Mouse (Mus musculus): ENCODE results near the gene Mtif3. TPM values are rescaled to one million over a fixed set of nuclear protein-coding genes. Genes with fewer than 3 reads are reported as not detected.
"Not testable (repeated sequence)": the region's sequence is repeated elsewhere in the genome, so short reads cannot be mapped to it uniquely, and the experiment has no call there.

Gene Mtif3
- total and polyA plus RNA-seq, 3 experiments: 12.2 to 23.3 (median 21.0) TPM

DNA sequence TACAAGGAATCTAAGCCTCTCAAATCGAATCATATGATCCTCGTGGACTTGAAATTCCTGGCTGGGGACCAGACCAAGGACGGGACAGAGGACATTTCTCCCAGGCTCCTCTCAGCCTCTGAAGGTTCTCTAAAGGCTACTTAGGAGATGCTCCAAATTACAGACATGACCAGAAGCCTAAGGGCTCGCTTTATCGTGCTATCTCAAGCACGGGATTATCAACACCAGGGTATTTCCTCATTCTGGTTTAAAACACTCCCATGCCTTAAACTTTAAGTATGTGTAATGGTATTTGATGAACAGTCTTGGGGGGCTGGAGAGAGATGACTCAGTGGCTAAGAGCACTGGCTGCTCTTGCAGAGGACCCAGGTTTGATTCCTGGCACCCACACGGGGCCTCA is 32.2 kb downstream of the Mtif3 start:
- intact Hi-C loops (cut with DNase I): no loop called here
- Histone ChIP-seq H3K4me1 (ENCODE audit: control insufficient read depth, insufficient read depth, low read length) (no peaks in the 10 kb centered on the region), H3K4me3 (no peak overlapping the region), H3K27me3 (ENCODE audit: control insufficient read depth, insufficient read depth, low read length) (no peaks in the 10 kb centered on the region), H3K36me3 (ENCODE audit: control insufficient read depth, insufficient read depth, low read length) (no peaks in the 10 kb centered on the region), H3K27ac (no peak overlapping the region), H3K79me2 (replicated peaks; ENCODE audit: control insufficient read depth, insufficient read depth, low read length) (no peaks in the 10 kb centered on the region), H3K9ac (ENCODE audit: low read depth, low read length) (no peak overlapping the region)
- no peak for DNase-seq
- WGBS: 73% methylated on average over 7 of the region's 7 CpGs
- TF ChIP-seq POLR2A (IDR thresholded peaks at IDR 0.05; ENCODE audit: insufficient read depth, low read depth, low read length): no peak
- no peak for TF ChIP-seq EP300 (IDR thresholded peaks at IDR 0.05; ENCODE audit: insufficient read depth, low read depth, low read length)
- TF ChIP-seq CTCF (IDR thresholded peaks at IDR 0.05): no peak

DNA sequence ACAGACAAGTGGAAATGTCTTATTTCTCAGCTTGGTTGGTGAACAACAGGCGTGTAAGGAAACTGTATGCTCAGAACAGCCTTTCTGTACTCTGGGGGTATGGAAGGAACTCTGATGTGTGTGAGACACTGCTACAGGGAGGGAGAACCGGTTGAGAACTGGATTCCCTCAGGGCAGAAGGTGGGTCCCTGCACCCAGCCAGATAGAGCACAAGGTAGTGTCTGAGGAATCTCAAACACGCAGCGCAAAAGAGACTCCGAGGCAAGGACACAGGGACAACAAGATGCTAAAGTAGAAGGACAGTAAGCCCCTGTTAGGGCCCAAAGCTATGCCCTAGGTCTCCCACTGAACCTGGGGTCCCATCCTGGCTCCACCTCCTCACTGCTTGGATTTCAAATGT is 36.9 kb downstream of the Mtif3 start:
- WGBS: 73% methylated on average over 5 of the region's 5 CpGs
- Histone ChIP-seq H3K27me3 (ENCODE audit: control insufficient read depth, insufficient read depth, low read length) (no peaks in the 10 kb centered on the region), H3K4me3 (no peak overlapping the region), H3K9ac (ENCODE audit: low read depth, low read length) (no peak overlapping the region), H3K4me1 (ENCODE audit: control insufficient read depth, insufficient read depth, low read length) (no peaks in the 10 kb centered on the region), H3K79me2 (replicated peaks; ENCODE audit: control insufficient read depth, insufficient read depth, low read length) (no peaks in the 10 kb centered on the region), H3K36me3 (ENCODE audit: control insufficient read depth, insufficient read depth, low read length) (no peaks in the 10 kb centered on the region), H3K27ac (no peak overlapping the region)
- no peak for DNase-seq
- intact Hi-C loops (cut with DNase I): no loop called here
- TF ChIP-seq CTCF (IDR thresholded peaks at IDR 0.05): no peak

DNA sequence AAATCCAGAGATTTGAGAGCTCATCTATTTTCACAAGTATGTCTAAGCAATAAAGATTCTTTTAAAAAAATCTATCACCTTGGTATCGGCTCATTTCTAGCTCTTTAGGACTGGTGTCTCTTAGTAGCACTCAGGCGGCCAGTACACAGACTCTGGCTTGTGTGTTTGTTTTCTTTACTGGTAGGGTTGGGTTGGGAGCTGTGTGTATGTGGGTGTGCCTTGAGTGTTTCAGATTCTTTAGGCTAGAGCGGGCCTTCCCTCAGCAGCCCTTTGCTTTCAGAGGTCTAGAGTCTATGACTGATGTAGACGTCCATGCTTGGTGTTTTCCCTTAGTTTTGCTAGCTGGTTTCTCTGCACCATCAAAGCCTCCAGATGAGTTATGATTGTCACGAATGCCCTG is 40.1 kb downstream of the Mtif3 start:
- H3K4me3 ChIP-seq: no peak overlapping the region
- H3K79me2 ChIP-seq (replicated peaks; ENCODE audit: control insufficient read depth, insufficient read depth, low read length): no peaks in the 10 kb centered on the region
- H3K36me3 ChIP-seq (ENCODE audit: control insufficient read depth, insufficient read depth, low read length): no peaks in the 10 kb centered on the region
- DNase-seq: no peak
- H3K27me3 ChIP-seq (ENCODE audit: control insufficient read depth, insufficient read depth, low read length): peaks cover 6% of the 10 kb centered on the region
- no peak overlapping the region for H3K27ac ChIP-seq
- WGBS: 68% methylated on average over 5 of the region's 5 CpGs
- TF ChIP-seq POLR2A (IDR thresholded peaks at IDR 0.05; ENCODE audit: insufficient read depth, low read depth, low read length) (no peak), EP300 (IDR thresholded peaks at IDR 0.05; ENCODE audit: insufficient read depth, low read depth, low read length) (no peak), CTCF (IDR thresholded peaks at IDR 0.05) (no peak)
- no peak overlapping the region for H3K9ac ChIP-seq (ENCODE audit: low read depth, low read length)
- no peaks in the 10 kb centered on the region for H3K4me1 ChIP-seq (ENCODE audit: control insufficient read depth, insufficient read depth, low read length)
- intact Hi-C loops (cut with DNase I): no loop called here

DNA sequence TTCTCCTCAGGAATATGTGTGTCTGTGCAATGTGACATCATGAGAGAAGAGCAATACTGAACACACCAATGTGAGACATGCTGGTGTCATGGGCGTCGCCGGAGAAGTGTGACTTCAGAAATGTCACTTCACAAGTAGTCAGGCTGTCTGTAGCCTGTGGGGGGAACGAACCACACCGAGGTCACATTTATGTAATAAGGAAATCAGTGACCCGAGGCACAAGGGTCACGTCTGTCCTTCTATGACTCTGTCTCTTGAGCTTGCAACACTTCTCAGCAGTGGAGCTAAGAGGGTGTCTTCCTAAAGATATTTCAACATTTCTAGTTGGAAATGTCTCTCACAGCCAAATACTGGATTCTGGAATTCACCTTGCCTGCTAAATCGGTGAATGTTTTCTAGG is 42.4 kb downstream of the Mtif3 start:
- Histone ChIP-seq H3K9ac (ENCODE audit: low read depth, low read length) (no peak overlapping the region), H3K4me1 (ENCODE audit: control insufficient read depth, insufficient read depth, low read length) (no peaks in the 10 kb centered on the region), H3K27ac (no peak overlapping the region), H3K79me2 (replicated peaks; ENCODE audit: control insufficient read depth, insufficient read depth, low read length) (no peaks in the 10 kb centered on the region), H3K4me3 (no peak overlapping the region), H3K27me3 (ENCODE audit: control insufficient read depth, insufficient read depth, low read length) (peaks cover 6% of the 10 kb centered on the region), H3K36me3 (ENCODE audit: control insufficient read depth, insufficient read depth, low read length) (no peaks in the 10 kb centered on the region)
- no peak for DNase-seq
- TF ChIP-seq CTCF (IDR thresholded peaks at IDR 0.05) (no peak), EP300 (IDR thresholded peaks at IDR 0.05; ENCODE audit: insufficient read depth, low read depth, low read length) (no peak), POLR2A (IDR thresholded peaks at IDR 0.05; ENCODE audit: insufficient read depth, low read depth, low read length) (no peak)
- intact Hi-C loops (cut with DNase I): no loop called here
- WGBS: 56% methylated on average over 8 of the region's 8 CpGs

DNA sequence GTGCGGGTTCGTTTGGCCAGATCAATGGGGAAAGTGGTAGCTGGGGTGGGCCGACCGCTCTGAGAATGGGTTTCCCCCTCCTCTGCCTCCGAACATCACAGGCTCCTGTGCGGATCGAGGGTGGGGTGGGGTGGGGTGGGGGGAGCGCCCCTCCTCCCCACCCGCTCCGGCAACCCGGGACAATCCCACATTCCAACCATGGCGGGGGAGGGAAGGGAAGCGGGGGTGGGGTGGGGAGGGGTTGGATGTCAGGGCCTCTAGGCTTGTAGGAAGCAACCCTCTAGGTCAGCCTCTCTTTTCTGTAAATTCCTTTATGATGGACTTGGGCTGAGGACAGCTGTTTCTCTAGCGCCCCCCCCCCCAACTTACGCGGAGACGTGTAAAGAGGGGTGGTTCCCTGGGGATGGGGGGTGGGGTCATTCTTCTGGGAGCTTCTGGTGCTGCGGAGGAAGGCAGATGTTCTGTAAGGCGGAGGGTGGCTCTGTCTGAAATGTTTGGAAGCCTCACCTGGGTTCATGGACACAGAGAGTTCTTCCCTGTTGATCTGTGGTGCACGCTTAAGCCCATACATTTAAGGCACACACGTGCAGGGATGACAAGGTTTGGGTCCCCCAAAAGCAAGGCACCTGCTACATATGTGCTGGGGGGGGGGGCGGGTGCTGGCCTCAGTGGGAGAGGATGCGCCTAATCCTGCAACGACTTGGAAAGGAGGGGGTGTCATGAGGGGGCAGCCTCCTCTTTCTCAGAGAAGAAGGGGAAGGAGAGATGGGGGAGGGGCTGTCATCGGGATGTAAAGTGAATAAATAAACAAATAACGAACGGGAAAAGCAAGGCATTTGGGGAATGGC is 43.1 kb downstream of the Mtif3 start:
- Histone ChIP-seq H3K9ac (ENCODE audit: low read depth, low read length) (no peak overlapping the region), H3K27ac (no peak overlapping the region), H3K79me2 (replicated peaks; ENCODE audit: control insufficient read depth, insufficient read depth, low read length) (no peaks in the 10 kb centered on the region), H3K27me3 (ENCODE audit: control insufficient read depth, insufficient read depth, low read length) (peaks cover 6% of the 10 kb centered on the region), H3K4me1 (ENCODE audit: control insufficient read depth, insufficient read depth, low read length) (no peaks in the 10 kb centered on the region), H3K36me3 (ENCODE audit: control insufficient read depth, insufficient read depth, low read length) (no peaks in the 10 kb centered on the region), H3K4me3 (no peak overlapping the region)
- no peak for DNase-seq
- TF ChIP-seq EP300 (IDR thresholded peaks at IDR 0.05; ENCODE audit: insufficient read depth, low read depth, low read length) (no peak), POLR2A (IDR thresholded peaks at IDR 0.05; ENCODE audit: insufficient read depth, low read depth, low read length) (no peak)
- WGBS: 7% methylated on average over 23 of the region's 27 CpGs
- intact Hi-C loops (cut with DNase I): no loop called here

DNA sequence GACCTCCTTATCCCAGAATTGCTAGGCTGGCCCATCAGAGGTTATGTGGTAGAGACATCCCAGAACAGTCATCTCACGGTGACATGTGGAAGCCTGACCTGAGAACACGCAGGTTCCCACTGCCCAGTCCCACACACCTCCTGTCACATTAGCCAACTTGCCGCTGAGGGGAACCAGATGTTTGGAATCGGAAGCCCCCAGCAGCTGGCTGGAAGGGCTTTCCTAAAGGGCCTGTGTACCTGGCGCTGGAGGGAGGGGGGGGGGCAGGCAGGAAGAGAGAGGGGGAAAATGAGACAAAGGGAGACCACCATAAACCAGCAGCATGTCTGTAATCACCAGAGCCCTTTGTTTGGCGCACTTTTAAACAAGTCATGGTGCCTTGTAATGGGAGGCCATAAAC is 43.7 kb downstream of the Mtif3 start:
- Histone ChIP-seq H3K4me3 (no peak overlapping the region), H3K36me3 (ENCODE audit: control insufficient read depth, insufficient read depth, low read length) (no peaks in the 10 kb centered on the region), H3K79me2 (replicated peaks; ENCODE audit: control insufficient read depth, insufficient read depth, low read length) (no peaks in the 10 kb centered on the region), H3K27ac (no peak overlapping the region), H3K27me3 (ENCODE audit: control insufficient read depth, insufficient read depth, low read length) (peaks cover 6% of the 10 kb centered on the region), H3K4me1 (ENCODE audit: control insufficient read depth, insufficient read depth, low read length) (no peaks in the 10 kb centered on the region), H3K9ac (ENCODE audit: low read depth, low read length) (no peak overlapping the region)
- intact Hi-C loops (cut with DNase I): no loop called here
- WGBS: 30% methylated on average over 6 of the region's 6 CpGs
- TF ChIP-seq POLR2A (IDR thresholded peaks at IDR 0.05; ENCODE audit: insufficient read depth, low read depth, low read length): no peak
- no peak for TF ChIP-seq EP300 (IDR thresholded peaks at IDR 0.05; ENCODE audit: insufficient read depth, low read depth, low read length)
- no peak for TF ChIP-seq CTCF (IDR thresholded peaks at IDR 0.05)
- DNase-seq: no peak

DNA sequence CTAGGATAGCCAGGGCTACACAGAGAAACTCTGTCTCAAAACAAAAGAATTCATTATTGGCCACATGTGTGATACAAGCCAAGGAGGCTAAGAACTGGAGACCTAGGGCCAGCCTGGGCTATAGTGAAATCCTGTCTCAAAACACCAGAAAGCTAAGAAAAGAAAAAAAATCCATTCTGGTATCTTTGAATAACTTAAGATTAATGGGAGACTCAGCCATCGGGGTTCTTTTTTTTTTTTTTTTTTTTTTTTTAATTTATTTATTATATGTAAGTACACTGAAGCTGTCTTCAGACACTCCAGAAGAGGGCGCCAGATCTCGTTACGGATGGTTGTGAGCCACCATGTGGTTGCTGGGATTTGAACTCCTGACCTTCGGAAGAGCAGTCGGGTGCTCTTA is 46.2 kb downstream of the Mtif3 start:
- H3K27me3 ChIP-seq (ENCODE audit: control insufficient read depth, insufficient read depth, low read length); H3K4me1 ChIP-seq (ENCODE audit: control insufficient read depth, insufficient read depth, low read length); DNase-seq; H3K36me3 ChIP-seq (ENCODE audit: control insufficient read depth, insufficient read depth, low read length); intact Hi-C loops (cut with DNase I); H3K79me2 ChIP-seq (replicated peaks; ENCODE audit: control insufficient read depth, insufficient read depth, low read length); H3K27ac ChIP-seq; H3K9ac ChIP-seq (ENCODE audit: low read depth, low read length); H3K4me3 ChIP-seq: not testable (repeated sequence)
- WGBS: 81% methylated on average over 6 of the region's 6 CpGs
